Comparison of ENCODE assay signal across 23 mouse cellular contexts in the genomic region with DNA sequence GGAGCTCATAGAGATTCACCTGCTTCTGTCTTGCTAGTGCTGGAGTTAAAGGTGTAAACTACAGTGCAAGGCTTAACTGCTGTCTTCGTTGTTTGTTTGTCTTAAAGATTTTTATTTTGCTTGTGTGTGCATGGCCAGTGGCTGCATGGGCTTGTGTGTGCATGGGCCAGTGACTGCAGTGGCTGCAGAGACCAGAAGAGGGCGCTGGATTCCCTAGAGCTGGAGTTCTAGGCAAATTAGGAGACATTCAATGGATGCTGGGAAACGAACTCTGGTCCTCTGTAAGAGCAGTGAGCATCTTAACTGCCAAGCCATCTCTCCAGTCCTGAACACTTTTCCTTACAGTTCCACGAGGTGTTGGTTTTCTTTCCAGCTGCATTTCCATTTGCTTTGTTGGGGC. TPM values are rescaled to one million over a fixed set of nuclear protein-coding genes. Genes with fewer than 3 reads are reported as not detected.
DNase-seq lines count a peak whose midpoint lies in the region; ATAC-seq and TF ChIP-seq lines count a peak whose summit lies in the region.
"Had no signal": no experiment of that assay in that cellular context is flagged by ENCODE, and none has a peak within 500 bp of the region (broad histone marks: within the 10 kb centered on the region; RNA-seq: fewer than 3 reads in every experiment).

No protein-coding gene starts in this region.

- no peak for ATAC-seq in forebrain, postnatal 0 days
- ATAC-seq in forebrain, embryonic 15.5 days (replicated peaks): no peak
- ATAC-seq: activated CD4-positive, CD25-positive, alpha-beta regulatory T cell, adult 4 months had no signal

- no peaks in the 10 kb centered on the region for H3K4me1 ChIP-seq in forebrain, postnatal 0 days (ENCODE audit: insufficient read depth)
- H3K4me1 ChIP-seq in forebrain, embryonic 15.5 days: 0 out of 2 replicates have a peak, but pooled peaks cover 4% of the 10 kb centered on the region
- H3K4me1 ChIP-seq in E14TG2a.4 (replicated peaks; ENCODE audit: low read depth, low read length): peaks cover 63% of the 10 kb centered on the region
- H3K4me1 ChIP-seq in bone marrow, adult 2 months (ENCODE audit: control insufficient read depth, insufficient read depth, low read length): no peaks in the 10 kb centered on the region; the same call in 1 of the 2 replicates

- H3K4me3 ChIP-seq in forebrain, postnatal 0 days (ENCODE audit: low read depth, low read length): no peak overlapping the region
- no peak overlapping the region for H3K4me3 ChIP-seq in forebrain, embryonic 15.5 days
- no peak overlapping the region for H3K4me3 ChIP-seq in left cerebral cortex, adult 2 months
- no peak overlapping the region for H3K4me3 ChIP-seq in E14TG2a.4 (replicated peaks; ENCODE audit: low read length)
- H3K4me3 ChIP-seq in bone marrow, adult 2 months (replicated peaks; ENCODE audit: control insufficient read depth, low read depth, low read length): no peak overlapping the region
- H3K4me3 ChIP-seq: embryonic facial prominence, embryonic 12.5 days; heart, embryonic 13.5 days; hindbrain, embryonic 10.5 days; limb, embryonic 10.5 days; lung, embryonic 15.5 days; megakaryocyte, embryonic 14.5 days; stomach, embryonic 15.5 days had no signal

- H3K4me2 ChIP-seq in forebrain, postnatal 0 days (ENCODE audit: low read depth): no peak overlapping the region
- H3K4me2 ChIP-seq in forebrain, embryonic 15.5 days (replicated peaks): no peak overlapping the region
- H3K4me2 ChIP-seq: embryonic facial prominence, embryonic 12.5 days; heart, embryonic 13.5 days; lung, embryonic 15.5 days; stomach, embryonic 15.5 days had no signal

- H3K9me3 ChIP-seq in forebrain, postnatal 0 days (ENCODE audit: low read length): no peaks in the 10 kb centered on the region
- no peaks in the 10 kb centered on the region for H3K9me3 ChIP-seq in forebrain, embryonic 15.5 days
- no peaks in the 10 kb centered on the region for H3K9me3 ChIP-seq in E14TG2a.4 (ENCODE audit: low read length)
- H3K9me3 ChIP-seq: embryonic facial prominence, embryonic 12.5 days; G1E; heart, embryonic 13.5 days; hindbrain, embryonic 10.5 days; limb, embryonic 10.5 days; lung, embryonic 15.5 days; megakaryocyte, embryonic 14.5 days; stomach, embryonic 15.5 days had no signal

- WGBS in forebrain, postnatal 0 days: 70% methylated on average over 4 of the region's 4 CpGs
- WGBS in forebrain, embryonic 15.5 days: 80% methylated on average over 4 of the region's 4 CpGs
- 77% methylated on average over 4 of the region's 4 CpGs for WGBS in bone marrow, adult 2 months

- TF ChIP-seq POLR2A in bone marrow, adult 2 months (IDR thresholded peaks at IDR 0.05; ENCODE audit: borderline replicate concordance, control insufficient read depth, low read depth, low read length): no peak

- no peak for DNase-seq in forebrain, postnatal 0 days
- no peak for DNase-seq in left cerebral cortex, adult 2 months (ENCODE audit: extremely low spot score in 1 of 2, low spot score in 2 of 2)
- DNase-seq in left cerebral cortex, postnatal 14 days (ENCODE audit: low spot score in 2 of 2): no peak
- DNase-seq in urinary bladder, postnatal 36 days (ENCODE audit: low spot score in 2 of 2): no peak
- no peak for DNase-seq in gastrocnemius, adult 18-20 months (ENCODE audit: low spot score)
- DNase-seq: adrenal gland, postnatal 36 days; cerebellum, postnatal 36 days; gastrocnemius, postnatal 25 days; kidney, adult 8-10 months; kidney, postnatal 4 days; thymus, postnatal 25 days had no signal

- H3K27ac ChIP-seq in forebrain, postnatal 0 days (ENCODE audit: low read depth, low read length): no peak overlapping the region
- H3K27ac ChIP-seq in forebrain, embryonic 15.5 days (replicated peaks): no peak overlapping the region
- no peak overlapping the region for H3K27ac ChIP-seq in left cerebral cortex, adult 2 months
- no peak overlapping the region for H3K27ac ChIP-seq in bone marrow, adult 2 months (ENCODE audit: control insufficient read depth, insufficient read depth, low read depth, low read length, poor library complexity)
- H3K27ac ChIP-seq: embryonic facial prominence, embryonic 12.5 days; heart, embryonic 13.5 days; hindbrain, embryonic 10.5 days; limb, embryonic 10.5 days; lung, embryonic 15.5 days; stomach, embryonic 15.5 days had no signal

- no peak overlapping the region for H3K9ac ChIP-seq in forebrain, postnatal 0 days
- no peak overlapping the region for H3K9ac ChIP-seq in forebrain, embryonic 15.5 days (replicated peaks)
- H3K9ac ChIP-seq: embryonic facial prominence, embryonic 12.5 days; heart, embryonic 13.5 days; lung, embryonic 15.5 days; stomach, embryonic 15.5 days had no signal

- H3K27me3 ChIP-seq in forebrain, postnatal 0 days (ENCODE audit: insufficient read depth, low read length): no peaks in the 10 kb centered on the region
- H3K27me3 ChIP-seq in forebrain, embryonic 15.5 days: no peaks in the 10 kb centered on the region
- no peaks in the 10 kb centered on the region for H3K27me3 ChIP-seq in E14TG2a.4 (ENCODE audit: insufficient read depth, low read length)
- H3K27me3 ChIP-seq: embryonic facial prominence, embryonic 12.5 days; heart, embryonic 13.5 days; lung, embryonic 15.5 days; megakaryocyte, embryonic 14.5 days; stomach, embryonic 15.5 days had no signal

- intact Hi-C loops in left cerebral cortex, adult 2 months (cut with DNase I): no loop called here
- intact Hi-C loops in left cerebral cortex, postnatal 14 days (cut with DNase I): no loop called here

- H3K36me3 ChIP-seq in forebrain, postnatal 0 days (ENCODE audit: insufficient read depth): no peaks in the 10 kb centered on the region
- H3K36me3 ChIP-seq in forebrain, embryonic 15.5 days: no peaks in the 10 kb centered on the region
- H3K36me3 ChIP-seq in E14TG2a.4 (ENCODE audit: insufficient read depth, low read length): peaks cover 18% of the 10 kb centered on the region
- H3K36me3 ChIP-seq: lung, embryonic 15.5 days; stomach, embryonic 15.5 days had no signal

- TF ChIP-seq CTCF in forebrain, postnatal 0 days (IDR thresholded peaks at IDR 0.05; ENCODE audit: low read depth): 0 out of 2 replicates have a peak, but pooled peaks have one; percentile 18
- TF ChIP-seq CTCF in left cerebral cortex, adult 2 months (IDR thresholded peaks at IDR 0.05): peak; percentile 27
- peak; percentile 44 for TF ChIP-seq CTCF in E14TG2a.4 (conservative IDR thresholded peaks at IDR 0.05; ENCODE audit: low read length)
- peak; percentile 40; the same call in 1 of the 2 replicates for TF ChIP-seq CTCF in bone marrow, adult 2 months (IDR thresholded peaks at IDR 0.05; ENCODE audit: control insufficient read depth, insufficient read depth, low read length)

RNA-seq across cellular contexts. Expression of a gene that starts 12.6 kb away (rescaled TPM):
- 56.7 and 85.1 TPM in 2 replicates for total RNA-seq in forebrain, postnatal 0 days (2014; rRNA removed)
- 14.6 and 27.7 TPM in 2 replicates for polyA plus RNA-seq in forebrain, postnatal 0 days (2015; fragmentation: Nextera tagmentation; extraction: Ambion mirVana)
- polyA plus RNA-seq in forebrain, embryonic 15.5 days (2015; fragmentation: Nextera tagmentation; extraction: Ambion mirVana): 25.7 and 27.6 TPM in 2 replicates
- total RNA-seq in left cerebral cortex, adult 2 months (2021): 100 to 1,000 TPM; 262 to 266 TPM
- 100 to 1,000 TPM; 192 to 212 TPM for total RNA-seq in left cerebral cortex, postnatal 14 days (2021)
- 16.9 and 30.7 TPM in 2 replicates for polyA plus RNA-seq in bone marrow, adult 2 months (2011; ENCODE audit: insufficient read depth, insufficient read length, low replicate concordance, missing spikeins)
- 10 to 100 TPM; 14.6 to 20.6 TPM for total RNA-seq in gastrocnemius, adult 18-20 months (2021)

RNA-seq across cellular contexts. Expression of a gene that starts 22.4 kb away (rescaled TPM):
- 141 and 151 TPM in 2 replicates for total RNA-seq in forebrain, postnatal 0 days (2014; rRNA removed)
- polyA plus RNA-seq in forebrain, postnatal 0 days (2015; fragmentation: Nextera tagmentation; extraction: Ambion mirVana): 124 and 136 TPM in 2 replicates
- 190 and 193 TPM in 2 replicates for polyA plus RNA-seq in forebrain, embryonic 15.5 days (2015; fragmentation: Nextera tagmentation; extraction: Ambion mirVana)
- total RNA-seq in left cerebral cortex, adult 2 months (2021): 10 to 100 TPM; 44.5 to 49.6 TPM
- 10 to 100 TPM; 52.1 to 54.7 TPM for total RNA-seq in left cerebral cortex, postnatal 14 days (2021)
- 284 and 419 TPM in 2 replicates for polyA plus RNA-seq in bone marrow, adult 2 months (2011; ENCODE audit: insufficient read depth, insufficient read length, low replicate concordance, missing spikeins)
- 10 to 100 TPM; 18.1 to 19.8 TPM for total RNA-seq in gastrocnemius, adult 18-20 months (2021)

RNA-seq across cellular contexts. Expression of a gene that starts 27.9 kb away (rescaled TPM):
- 32.5 and 47.0 TPM in 2 replicates for total RNA-seq in forebrain, postnatal 0 days (2014; rRNA removed)
- 37.3 and 47.1 TPM in 2 replicates for polyA plus RNA-seq in forebrain, postnatal 0 days (2015; fragmentation: Nextera tagmentation; extraction: Ambion mirVana)
- polyA plus RNA-seq in forebrain, embryonic 15.5 days (2015; fragmentation: Nextera tagmentation; extraction: Ambion mirVana): 47.1 and 47.2 TPM in 2 replicates
- total RNA-seq in left cerebral cortex, adult 2 months (2021): 10 to 100 TPM; 30.4 to 30.7 TPM
- 10 to 100 TPM; 28.0 to 30.2 TPM for total RNA-seq in left cerebral cortex, postnatal 14 days (2021)
- 13.7 and 20.6 TPM in 2 replicates for polyA plus RNA-seq in bone marrow, adult 2 months (2011; ENCODE audit: insufficient read depth, insufficient read length, low replicate concordance, missing spikeins)
- 10 to 100 TPM; 27.2 to 28.8 TPM for total RNA-seq in gastrocnemius, adult 18-20 months (2021)
